Mouse (Mus musculus) liver, adult 2 months (tissue): Measurements from ENCODE around the gene Bpifb5.
"Not testable (repeated sequence)": the region's sequence is repeated elsewhere in the genome, so short reads cannot be mapped to it uniquely, and the experiment has no call there.

Experiments used
- CTCF ChIP-seq: fragments of 200-500 bp; IDR thresholded peaks from 2 replicates; pipeline ENCODE4 v1.5.1; 2011; ENCODE audit warnings: low read depth, low read length, control low read depth
- POLR2A ChIP-seq: fragments of 200-500 bp; IDR thresholded peaks from 2 replicates; pipeline ENCODE4 v1.6.1; 2011; ENCODE audit warnings: low read length, control low read depth; ENCODE audit not compliant: insufficient read depth; ENCODE audit errors: extremely low read depth

- not testable (repeated sequence) for TF ChIP-seq CTCF, POLR2A
Observed at GRCm38 (mm10) chr2:154181900-154182299, 41.6 kb upstream of the Bpifb5 start.
